Mouse (Mus musculus): Measurements from ENCODE around the gene Auh.

The Auh gene

DNA sequence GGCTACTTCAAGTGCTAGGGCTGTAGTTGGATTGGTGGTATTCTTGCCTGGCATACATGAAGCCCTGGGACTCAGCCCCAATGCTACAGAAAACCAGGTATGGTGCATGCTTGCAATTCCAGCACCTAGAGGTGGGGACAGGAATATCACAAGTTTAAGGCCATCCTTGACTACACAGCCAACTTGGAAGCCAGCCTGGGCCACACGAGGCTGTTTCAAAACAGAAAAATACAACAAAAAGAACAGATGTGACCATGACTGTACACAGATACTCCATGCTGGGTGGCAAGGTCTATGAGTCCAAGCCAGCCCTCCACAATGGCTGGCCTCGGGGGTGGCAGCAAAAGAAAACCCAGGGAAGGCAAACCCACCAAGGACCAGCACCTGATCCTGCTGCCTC is 95.7 kb downstream of the Auh start:
- DNase-seq (ENCODE audit: low spot score in 2 of 2): no peak

DNA sequence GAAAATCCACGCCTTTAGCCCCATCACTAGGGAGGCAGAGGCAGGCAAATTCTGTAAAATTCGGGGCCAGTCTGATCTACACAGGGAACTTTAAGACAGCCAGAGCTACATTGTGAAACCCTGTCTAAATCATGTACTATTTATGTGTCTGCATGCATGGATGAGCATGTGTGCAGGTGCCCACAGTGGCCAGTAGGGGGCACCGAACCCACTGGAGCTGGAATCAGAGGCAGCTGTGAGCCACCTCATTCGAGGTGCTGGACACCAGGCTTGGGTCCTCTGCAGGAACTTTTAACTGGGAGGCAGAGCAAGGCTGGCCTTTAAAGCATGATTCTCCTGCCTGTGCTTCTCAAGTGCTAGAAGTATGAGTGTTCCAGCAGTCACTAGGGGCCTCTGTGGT is 96.3 kb downstream of the Auh start:
- DNase-seq (ENCODE audit: low spot score in 2 of 2): no peak

DNA sequence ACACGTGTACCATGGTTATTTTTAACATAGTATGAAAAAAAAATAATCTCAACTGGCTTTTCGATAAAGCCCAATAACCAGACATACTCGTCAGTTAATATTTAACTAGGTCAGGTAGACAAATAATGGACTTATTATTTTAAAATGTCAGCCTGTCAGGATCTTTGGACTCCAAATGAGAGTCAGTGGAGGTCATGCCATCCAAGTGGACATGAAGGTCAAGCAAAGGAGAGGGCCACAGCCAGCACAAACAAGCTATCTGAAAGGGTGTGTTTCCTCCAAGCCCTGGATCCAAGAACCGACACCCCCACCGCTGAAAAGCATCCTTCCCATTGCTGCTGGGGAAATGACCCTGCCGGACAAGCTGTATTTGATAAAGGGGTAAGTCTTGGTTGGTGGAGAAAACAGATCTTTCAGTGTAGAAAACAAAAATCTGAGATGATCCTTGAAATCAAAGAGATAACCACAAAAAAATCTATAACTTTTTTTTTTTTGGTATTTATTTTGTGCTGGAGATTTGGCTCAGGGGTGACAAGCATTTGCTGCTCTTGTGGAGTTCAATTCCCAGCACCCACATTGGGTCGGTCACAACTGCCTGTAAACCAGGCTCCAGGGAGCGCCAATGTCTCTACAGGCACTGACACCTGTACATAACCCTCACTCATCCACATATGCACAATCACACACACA is 96.9 kb downstream of the Auh start:
- no peak for DNase-seq (ENCODE audit: low spot score in 2 of 2)

- DNase-seq (ENCODE audit: low spot score in 2 of 2): no peak
Measured at GRCm38 (mm10) chr13:52831037-52831757, 98.3 kb downstream of the Auh start.

GRCm38 (mm10) chr13:52828946-52829523 is 100.4 kb downstream of the Auh start:
- DNase-seq (ENCODE audit: low spot score in 2 of 2): no peak

- DNase-seq (ENCODE audit: low spot score in 2 of 2): no peak
Measured at GRCm38 (mm10) chr13:52828217-52828616, 101.3 kb downstream of the Auh start.

- no peak for DNase-seq (ENCODE audit: low spot score in 2 of 2)
Measured at GRCm38 (mm10) chr13:52826666-52827065, 102.8 kb downstream of the Auh start.

DNA sequence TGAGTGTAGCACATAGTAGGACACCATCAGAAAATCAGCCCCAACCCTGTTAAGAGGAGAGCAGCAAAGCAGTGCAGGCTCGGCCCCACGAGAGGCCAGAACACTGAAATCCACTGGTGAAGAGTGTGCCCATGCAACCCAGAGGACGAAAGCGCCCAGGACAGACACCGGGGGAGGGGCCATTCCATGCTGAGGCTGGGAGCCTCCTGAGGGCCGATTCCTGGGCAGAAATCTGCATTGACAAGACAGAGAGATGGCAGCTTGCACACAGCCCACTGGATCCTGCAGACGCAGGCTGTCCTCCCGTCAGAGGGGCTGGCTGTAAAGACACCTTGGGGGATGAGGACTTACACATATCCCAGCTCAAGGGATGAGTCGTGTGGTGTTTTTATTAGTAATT is 104.7 kb downstream of the Auh start:
- DNase-seq (ENCODE audit: low spot score in 2 of 2): no peak

- no peak for DNase-seq (ENCODE audit: low spot score in 2 of 2)
Measured at GRCm38 (mm10) chr13:52822165-52823149, 107.0 kb downstream of the Auh start.

DNA sequence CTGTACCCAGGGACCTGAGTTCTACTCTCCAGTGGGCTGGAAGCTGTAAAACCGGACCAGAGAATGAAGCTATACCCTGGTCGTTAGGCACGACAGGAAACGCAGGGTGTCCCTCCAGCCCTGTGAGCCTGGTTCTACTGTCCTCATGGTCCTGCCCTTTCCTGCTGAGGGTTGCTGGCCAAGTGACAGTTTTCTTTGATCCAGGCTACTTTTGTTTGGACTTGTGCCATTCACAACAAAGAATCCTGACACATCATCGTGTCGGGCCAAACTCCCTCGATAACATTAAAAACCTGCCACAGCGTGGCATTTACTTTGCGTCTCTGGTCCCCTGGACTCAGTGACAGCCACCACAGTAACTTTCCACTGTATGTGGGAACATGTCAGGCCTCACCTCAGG is 107.9 kb downstream of the Auh start:
- no peak for DNase-seq (ENCODE audit: low spot score in 2 of 2)

DNA sequence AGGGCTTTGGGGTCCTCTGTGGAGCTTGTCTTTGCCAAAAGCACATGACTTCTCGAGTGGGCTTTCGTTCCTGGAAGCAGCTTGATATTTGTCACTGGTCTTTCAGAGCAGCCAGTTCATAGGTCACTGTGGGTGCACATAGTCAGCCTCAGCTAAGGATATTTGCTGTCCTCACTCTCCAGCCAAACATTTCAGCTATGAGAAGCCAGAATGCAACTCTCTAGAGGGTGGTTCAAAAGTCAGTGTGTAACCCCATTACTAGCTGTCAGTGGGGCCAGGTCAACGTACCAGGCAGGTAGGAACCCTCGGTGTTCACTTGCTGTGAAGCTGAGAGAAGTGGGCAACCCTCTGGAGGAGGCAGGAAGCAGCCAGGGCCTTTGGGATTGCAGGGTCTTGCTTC is 109.6 kb downstream of the Auh start:
- DNase-seq (ENCODE audit: low spot score in 2 of 2): no peak

GRCm38 (mm10) chr13:52818760-52819159 is 110.7 kb downstream of the Auh start:
- no peak for DNase-seq (ENCODE audit: low spot score in 2 of 2)

GRCm38 (mm10) chr13:52817991-52818491 is 111.4 kb downstream of the Auh start:
- peak in 1 of 2 experiments; percentile 15 for DNase-seq (ENCODE audit: low spot score in 2 of 2)

- DNase-seq (ENCODE audit: low spot score in 2 of 2): no peak
Measured at GRCm38 (mm10) chr13:52813750-52814149, 115.7 kb downstream of the Auh start.

DNA sequence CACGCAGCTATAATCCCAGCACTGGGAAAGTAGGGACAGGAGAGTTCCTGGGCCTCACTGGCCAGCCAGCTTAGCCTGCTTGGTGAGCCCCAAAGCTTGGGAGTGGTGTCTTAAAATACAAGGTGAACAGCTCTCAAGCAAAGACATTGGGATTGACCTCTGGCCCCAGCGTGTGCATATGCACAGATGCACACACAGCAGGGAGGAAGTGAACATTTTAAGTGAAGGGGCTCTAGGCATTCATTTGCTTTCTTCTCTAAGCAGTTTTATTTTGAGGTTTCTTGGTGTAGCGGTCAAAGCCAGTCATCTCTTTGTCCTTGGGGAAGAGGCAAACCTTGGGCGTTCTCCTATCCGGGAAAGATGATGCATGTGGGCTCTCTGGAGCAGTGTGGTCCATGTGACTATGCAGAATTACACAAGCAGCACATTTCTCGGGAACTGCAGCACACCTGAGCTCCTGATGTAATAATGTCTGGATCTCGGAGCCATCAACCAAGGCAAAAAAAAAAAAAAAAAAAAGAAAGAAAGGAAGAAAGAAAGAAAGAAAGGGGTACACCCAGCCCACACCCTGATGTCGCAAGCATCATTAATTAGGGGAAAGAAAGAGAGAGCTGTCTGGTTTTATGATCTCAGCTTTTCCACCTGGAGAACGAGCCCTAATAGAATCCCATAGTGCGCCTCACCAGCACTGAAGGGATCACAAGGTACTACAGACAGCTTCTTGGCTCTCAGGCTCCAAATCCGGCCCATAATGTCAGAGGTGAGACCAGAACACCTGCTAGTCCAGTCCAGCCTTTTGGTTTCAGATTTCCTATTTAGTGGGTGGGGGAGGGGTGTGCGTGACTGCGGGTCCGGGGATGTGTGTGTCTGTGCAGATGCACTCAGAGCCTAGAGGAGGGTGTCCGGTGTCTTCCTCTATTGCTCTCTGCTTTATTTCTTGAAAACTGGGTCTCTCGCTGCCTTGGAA is 116.6 kb downstream of the Auh start:
- DNase-seq (ENCODE audit: low spot score in 2 of 2): no peak

DNA sequence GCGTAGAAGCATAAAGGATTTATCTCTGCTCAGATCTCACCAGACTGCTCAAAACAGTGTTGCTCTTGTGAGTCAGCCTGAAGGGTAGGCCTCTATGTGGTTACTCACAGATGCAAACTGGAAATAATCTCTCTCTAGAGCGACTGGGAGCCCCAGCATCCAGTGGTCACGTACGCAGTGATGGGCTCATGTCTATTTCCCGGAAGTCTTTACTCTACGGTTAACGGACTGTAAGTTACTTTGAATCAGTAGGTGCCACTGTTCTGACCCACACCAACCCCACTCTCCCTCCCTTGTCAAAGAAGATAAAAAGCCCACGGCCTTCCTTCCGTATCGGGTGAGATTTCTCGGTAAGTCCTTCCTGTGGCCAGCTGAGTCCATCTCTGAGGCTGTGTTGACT is 121.8 kb downstream of the Auh start:
- no peak for DNase-seq (ENCODE audit: low spot score in 2 of 2)

GRCm38 (mm10) chr13:52806029-52806428 is 123.5 kb downstream of the Auh start:
- no peak for DNase-seq (ENCODE audit: low spot score in 2 of 2)

DNA sequence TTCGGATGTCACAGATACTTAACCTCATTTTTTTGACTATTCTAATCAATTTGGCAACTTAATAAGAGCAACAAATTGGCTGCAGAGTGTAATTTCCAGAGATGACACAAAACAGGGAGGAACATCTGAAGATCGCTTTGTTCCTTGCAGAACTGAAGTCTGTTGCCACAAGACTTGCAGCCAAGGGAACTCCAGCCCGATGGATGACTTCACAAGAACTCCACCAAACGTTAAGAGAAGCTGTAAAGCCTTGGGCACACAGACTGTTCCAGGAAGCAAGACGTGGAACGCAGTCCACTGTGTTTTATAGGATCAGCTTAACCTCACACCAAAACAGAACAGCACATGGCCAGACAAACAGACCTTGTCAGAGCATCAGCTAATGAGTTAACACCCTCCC is 123.9 kb downstream of the Auh start:
- DNase-seq (ENCODE audit: low spot score in 2 of 2): no peak

DNA sequence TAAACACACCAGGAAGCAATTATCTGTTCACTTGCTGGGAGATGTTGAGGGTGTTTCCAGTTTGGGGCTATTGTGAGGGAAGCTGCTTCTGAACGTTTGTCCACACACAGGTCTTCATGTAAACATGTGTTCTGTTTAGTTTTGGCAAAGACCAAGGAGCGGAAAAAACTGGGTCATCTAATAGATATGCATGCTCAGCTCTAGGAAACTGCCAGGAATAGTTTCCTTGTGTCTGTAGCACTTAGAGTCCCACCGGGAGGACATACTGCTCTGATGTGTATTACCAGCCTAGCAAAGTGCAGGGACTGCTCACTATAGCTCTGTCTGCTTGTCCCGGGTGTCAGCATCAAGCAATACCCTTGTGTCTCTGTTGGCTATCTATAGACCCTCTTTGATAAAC is 127.0 kb downstream of the Auh start:
- DNase-seq (ENCODE audit: low spot score in 2 of 2): no peak

GRCm38 (mm10) chr13:52800687-52801341 is 128.7 kb downstream of the Auh start:
- no peak for DNase-seq (ENCODE audit: low spot score in 2 of 2)
